Mouse (Mus musculus) heart, embryonic 11.5 days (tissue): ENCODE data around the gene Psmc5. TPM values are rescaled to one million over a fixed set of nuclear protein-coding genes. Genes with fewer than 3 reads are reported as not detected.

Experiments
- ATAC-seq: fragments of 200-750 bp; cut with Nextera tagmentation; replicated peaks from 2 replicates; pipeline ENCODE4 v1.8.0; 2017; ENCODE audit warnings: moderate library complexity; ENCODE audit not compliant: insufficient number of reproducible peaks, low FRiP score, low TSS enrichment
- H3K27ac ChIP-seq: fragments of 300-500 bp; sonication (generic); 2 replicates; pipeline ENCODE4 v1.5.1; 2014; ENCODE audit warnings: mild to moderate bottlenecking, low read depth, low read length
- H3K27me3 ChIP-seq: fragments of 300-500 bp; sonication (generic); 2 replicates; pipeline ENCODE4 v1.6.1; 2014; ENCODE audit warnings: mild to moderate bottlenecking, low read length, mixed read lengths; ENCODE audit not compliant: control insufficient read depth, insufficient read depth
- H3K36me3 ChIP-seq: fragments of 300-500 bp; sonication (generic); 2 replicates; pipeline ENCODE4 v1.6.1; 2014; ENCODE audit warnings: mild to moderate bottlenecking, low read length, moderate library complexity, mixed read lengths; ENCODE audit not compliant: control insufficient read depth, insufficient read depth
- H3K4me1 ChIP-seq: fragments of 300-500 bp; sonication (generic); 2 replicates; pipeline ENCODE4 v1.6.1; 2014; ENCODE audit warnings: low read length; ENCODE audit not compliant: control insufficient read depth, insufficient read depth
- H3K4me2 ChIP-seq: fragments of 300-500 bp; sonication (generic); 2 replicates; pipeline ENCODE4 v1.6.1; 2014; ENCODE audit warnings: mild to moderate bottlenecking, moderate library complexity
- H3K4me3 ChIP-seq: fragments of 300-500 bp; sonication (generic); 2 replicates; pipeline ENCODE4 v1.5.1; 2014; ENCODE audit warnings: low read depth, low read length
- H3K9ac ChIP-seq: fragments of 300-500 bp; sonication (generic); 2 replicates; pipeline ENCODE4 v1.6.1; 2014; ENCODE audit warnings: mild to moderate bottlenecking, low read depth, low read length, moderate library complexity
- H3K9me3 ChIP-seq: fragments of 300-500 bp; sonication (generic); replicated peaks from 2 replicates; pipeline ENCODE4 v1.6.1; 2016; ENCODE audit warnings: low read length; ENCODE audit not compliant: control insufficient read depth
- WGBS: fragments of 180-500 bp; shearing (Covaris S2); extraction: QIAGEN DNeasy Blood & Tissue Kit; methylation state at CpG from one replicate; pipeline ENCODE4 v1.1.7; 2014; ENCODE audit not compliant: insufficient replicate concordance; 5-methylcytosine and 5-hydroxymethylcytosine counted together
- polyA plus RNA-seq: library from polyadenylated mRNA; unstranded; fragments of >200 nt; fragmentation: Nextera tagmentation; extraction: Ambion mirVana; gene quantifications from 2 replicates; pipeline ENCODE4 v1.2.1, GENCODE M21; 2014

Psmc5 gene
- polyA plus RNA-seq, 1 experiment from 2014 or later = 280 TPM

DNA sequence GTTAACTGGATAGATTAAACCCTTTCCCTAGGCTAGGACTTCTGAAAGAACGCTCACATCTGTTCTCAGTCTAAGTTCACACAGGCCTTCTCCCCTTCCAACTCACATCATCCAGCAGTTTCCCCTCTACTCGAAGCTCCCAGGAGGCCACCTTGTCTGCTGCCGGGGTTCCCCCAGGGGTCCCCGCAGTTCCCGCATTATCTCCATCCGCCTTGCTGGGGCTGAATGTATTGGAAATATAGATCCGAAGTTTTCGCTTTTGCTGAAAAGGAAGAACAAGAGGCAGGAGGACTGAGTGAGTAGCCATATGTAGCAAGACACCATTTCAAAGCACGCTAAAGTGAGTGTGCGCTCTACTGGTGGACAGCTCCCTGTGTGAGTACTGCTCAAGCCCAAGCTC lies 10.5 kb downstream of the Psmc5 start:
- Histone ChIP-seq H3K9me3 (no peaks in the 10 kb centered on the region), H3K4me1 (peaks cover 23% of the 10 kb centered on the region), H3K27ac (no peak overlapping the region), H3K27me3 (no peaks in the 10 kb centered on the region), H3K4me2 (no peak overlapping the region), H3K4me3 (no peak overlapping the region), H3K9ac (no peak overlapping the region), H3K36me3 (peaks cover 48% of the 10 kb centered on the region)
- 89% methylated on average over 10 of the region's 10 CpGs for WGBS
- ATAC-seq = no peak

DNA sequence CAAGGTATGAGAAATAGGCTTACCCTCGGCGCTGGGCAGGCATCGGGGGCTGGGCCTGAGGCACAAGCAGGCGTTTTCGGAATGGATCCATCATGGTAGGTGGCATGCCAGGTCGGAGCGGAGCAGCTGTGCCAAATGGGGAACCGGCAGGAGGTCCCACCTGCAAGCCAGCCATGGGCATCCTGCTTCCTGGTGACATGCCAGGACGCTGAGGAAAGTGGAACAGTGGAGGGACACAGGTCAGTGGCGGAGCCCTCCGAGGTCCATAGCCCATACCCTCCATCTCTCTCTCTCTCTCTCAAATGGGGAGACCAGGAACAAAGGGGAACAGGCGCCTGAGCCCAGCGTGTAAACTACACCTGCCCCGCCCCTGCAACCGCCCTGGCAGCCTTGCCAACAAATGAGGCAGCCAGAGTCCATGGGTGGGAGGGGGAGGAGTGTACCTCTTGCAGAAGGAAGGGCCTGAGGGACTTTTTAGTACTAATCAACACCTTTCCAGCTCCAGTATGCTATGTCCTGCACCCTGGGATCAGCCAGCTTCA lies 11.4 kb downstream of the Psmc5 start:
- Histone ChIP-seq H3K36me3 (peaks cover 39% of the 10 kb centered on the region), H3K27me3 (no peaks in the 10 kb centered on the region), H3K9me3 (no peaks in the 10 kb centered on the region), H3K27ac (no peak overlapping the region; the same call in 1 of the 2 replicates), H3K4me2 (no peak overlapping the region), H3K4me3 (no peak overlapping the region), H3K4me1 (peaks cover 27% of the 10 kb centered on the region), H3K9ac (0 out of 2 replicates have a peak overlapping the region, but pooled peaks have one; percentile 43)
- 63% methylated on average over 15 of the region's 15 CpGs for WGBS
- ATAC-seq = no peak

DNA sequence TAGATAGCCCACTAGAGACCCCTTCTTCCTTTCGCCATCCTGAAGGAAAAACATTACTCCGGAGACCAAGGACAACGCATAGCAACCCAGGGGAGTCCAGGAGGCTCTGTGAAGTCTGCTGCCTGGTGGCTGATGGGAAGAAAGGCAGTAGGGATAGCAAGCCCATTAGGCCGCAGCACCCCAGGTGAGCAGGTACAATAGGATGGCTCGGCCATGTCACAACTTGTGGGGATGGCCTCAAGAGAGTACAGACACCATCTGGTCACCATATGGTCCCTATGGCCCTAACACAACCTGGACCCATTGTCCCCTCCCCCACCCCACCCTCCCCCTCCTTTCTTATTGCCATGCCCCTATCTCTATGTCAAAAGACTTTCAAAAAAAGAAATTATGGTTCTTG lies 11.9 kb downstream of the Psmc5 start:
- peaks cover 38% of the 10 kb centered on the region for H3K36me3 ChIP-seq
- no peaks in the 10 kb centered on the region for H3K27me3 ChIP-seq
- no peak overlapping the region for H3K9ac ChIP-seq
- H3K27ac ChIP-seq = no peak overlapping the region
- no peak overlapping the region for H3K4me2 ChIP-seq
- H3K9me3 ChIP-seq = no peaks in the 10 kb centered on the region
- peaks cover 27% of the 10 kb centered on the region for H3K4me1 ChIP-seq
- ATAC-seq = no peak
- WGBS = 68% methylated on average over 5 of the region's 5 CpGs
- no peak overlapping the region for H3K4me3 ChIP-seq

DNA sequence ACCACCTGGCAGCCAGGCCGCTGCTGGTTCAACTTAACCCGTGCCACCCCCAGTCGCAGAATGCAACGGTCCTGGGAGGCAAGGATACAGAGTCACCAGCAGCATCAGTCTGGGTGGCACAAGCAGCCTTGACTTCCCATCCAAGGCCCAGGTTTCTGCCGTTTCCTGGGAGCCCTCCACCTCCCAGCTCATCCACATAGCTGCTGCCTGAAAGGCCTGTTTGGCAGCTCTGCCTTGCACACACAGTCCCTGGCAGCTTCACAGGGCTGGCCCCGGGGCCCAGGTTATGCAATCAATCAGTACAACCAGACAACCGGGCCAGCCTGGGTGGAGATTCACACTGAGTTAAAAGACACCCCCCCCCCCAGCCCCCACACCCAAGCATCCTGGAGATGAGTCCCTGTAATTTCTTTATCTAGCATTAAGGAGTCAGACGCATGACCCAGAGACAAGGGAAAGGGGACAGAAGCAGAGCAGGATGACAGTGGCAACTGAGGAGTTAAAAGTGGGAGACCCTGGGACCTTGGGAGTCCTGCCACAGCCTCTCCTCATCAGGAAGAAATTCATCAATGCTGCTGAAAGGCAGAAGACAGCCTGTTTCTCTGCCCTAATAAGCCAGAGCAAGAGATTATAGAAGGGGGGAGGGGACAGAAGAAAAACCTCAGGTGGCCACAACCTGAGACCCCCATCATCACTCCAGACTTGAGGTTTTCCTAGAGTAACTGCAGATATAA lies 12.5 kb downstream of the Psmc5 start:
- H3K9ac ChIP-seq = peak overlapping the region; percentile 46; the same call in 1 of the 2 replicates

DNA sequence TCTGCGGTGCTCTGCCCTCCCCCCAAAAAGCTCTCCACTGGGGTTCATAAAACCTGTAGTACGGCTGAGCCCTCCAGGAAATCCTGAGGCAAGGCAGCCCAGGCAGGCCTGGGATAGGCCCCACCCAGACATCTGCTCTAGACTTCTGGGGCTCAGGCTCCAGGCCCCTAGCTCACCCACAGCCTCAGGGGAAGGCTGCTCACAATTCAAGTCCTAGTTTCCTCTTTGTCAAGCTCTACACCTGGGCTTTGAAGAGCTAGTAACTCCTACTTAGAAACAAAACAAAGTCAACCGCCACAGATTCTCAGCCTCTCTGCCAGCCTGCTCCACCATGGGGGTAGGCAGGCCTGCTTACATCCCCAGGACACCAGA lies 13.1 kb downstream of the Psmc5 start:
- Histone ChIP-seq H3K4me2 (no peak overlapping the region), H3K9ac (peak overlapping the region; percentile 46; the same call in 1 of the 2 replicates), H3K4me1 (peaks cover 27% of the 10 kb centered on the region), H3K9me3 (no peaks in the 10 kb centered on the region), H3K4me3 (no peak overlapping the region), H3K36me3 (peaks cover 30% of the 10 kb centered on the region), H3K27me3 (no peaks in the 10 kb centered on the region), H3K27ac (no peak overlapping the region)
- 36% methylated on average over 3 of the region's 3 CpGs for WGBS
- ATAC-seq = no peak

More for the DNA sequence above, 12.5 kb downstream of the Psmc5 start:
- Histone ChIP-seq H3K9me3 (no peaks in the 10 kb centered on the region), H3K36me3 (peaks cover 36% of the 10 kb centered on the region), H3K4me2 (no peak overlapping the region), H3K4me3 (no peak overlapping the region), H3K4me1 (peaks cover 27% of the 10 kb centered on the region), H3K27ac (no peak overlapping the region), H3K27me3 (no peaks in the 10 kb centered on the region)
- 53% methylated on average over 8 of the region's 8 CpGs for WGBS
- no peak for ATAC-seq

DNA sequence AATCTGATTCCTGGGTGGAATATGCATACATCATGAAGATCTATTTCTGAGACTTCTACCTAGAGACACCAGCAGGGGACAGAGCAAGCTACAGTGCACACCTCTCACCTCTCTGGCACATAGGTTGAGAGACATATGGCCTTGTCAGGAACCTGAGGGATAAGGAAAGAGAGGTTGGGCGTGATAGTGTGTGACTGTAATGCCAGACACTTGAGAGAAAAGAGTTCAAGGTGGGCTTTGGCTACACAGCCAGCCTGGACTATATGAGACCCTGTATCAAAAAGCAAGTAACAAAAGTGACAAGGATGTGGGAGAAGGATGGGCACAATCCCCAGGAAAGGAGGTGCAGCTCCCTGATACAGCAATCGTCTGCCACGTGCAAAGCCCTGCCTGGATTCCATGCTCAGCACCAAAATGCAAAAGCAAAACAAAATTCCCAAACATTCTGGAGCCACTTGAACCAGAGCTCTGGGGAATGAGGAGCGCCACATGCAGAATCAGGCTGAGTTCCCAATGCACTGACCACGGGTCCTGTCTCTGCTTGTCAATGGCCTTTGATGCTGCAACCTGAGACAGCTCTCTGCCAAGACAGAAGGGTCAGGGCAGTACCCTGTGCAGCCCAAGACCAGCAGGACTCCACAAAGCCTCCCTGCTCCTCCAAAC lies 15.3 kb downstream of the Psmc5 start:
- WGBS = 38% methylated on average over 5 of the region's 5 CpGs
- peak overlapping the region; percentile 79 for H3K4me3 ChIP-seq
- H3K9me3 ChIP-seq = no peaks in the 10 kb centered on the region
- 0 out of 2 replicates have a peak overlapping the region, but pooled peaks have one; percentile 0 for H3K27ac ChIP-seq
- ATAC-seq = no peak
- H3K27me3 ChIP-seq = no peaks in the 10 kb centered on the region
- peak overlapping the region; percentile 77 for H3K4me2 ChIP-seq
- peak overlapping the region; percentile 84 for H3K9ac ChIP-seq
- H3K4me1 ChIP-seq = peaks cover 33% of the 10 kb centered on the region
- peaks cover 8% of the 10 kb centered on the region for H3K36me3 ChIP-seq

DNA sequence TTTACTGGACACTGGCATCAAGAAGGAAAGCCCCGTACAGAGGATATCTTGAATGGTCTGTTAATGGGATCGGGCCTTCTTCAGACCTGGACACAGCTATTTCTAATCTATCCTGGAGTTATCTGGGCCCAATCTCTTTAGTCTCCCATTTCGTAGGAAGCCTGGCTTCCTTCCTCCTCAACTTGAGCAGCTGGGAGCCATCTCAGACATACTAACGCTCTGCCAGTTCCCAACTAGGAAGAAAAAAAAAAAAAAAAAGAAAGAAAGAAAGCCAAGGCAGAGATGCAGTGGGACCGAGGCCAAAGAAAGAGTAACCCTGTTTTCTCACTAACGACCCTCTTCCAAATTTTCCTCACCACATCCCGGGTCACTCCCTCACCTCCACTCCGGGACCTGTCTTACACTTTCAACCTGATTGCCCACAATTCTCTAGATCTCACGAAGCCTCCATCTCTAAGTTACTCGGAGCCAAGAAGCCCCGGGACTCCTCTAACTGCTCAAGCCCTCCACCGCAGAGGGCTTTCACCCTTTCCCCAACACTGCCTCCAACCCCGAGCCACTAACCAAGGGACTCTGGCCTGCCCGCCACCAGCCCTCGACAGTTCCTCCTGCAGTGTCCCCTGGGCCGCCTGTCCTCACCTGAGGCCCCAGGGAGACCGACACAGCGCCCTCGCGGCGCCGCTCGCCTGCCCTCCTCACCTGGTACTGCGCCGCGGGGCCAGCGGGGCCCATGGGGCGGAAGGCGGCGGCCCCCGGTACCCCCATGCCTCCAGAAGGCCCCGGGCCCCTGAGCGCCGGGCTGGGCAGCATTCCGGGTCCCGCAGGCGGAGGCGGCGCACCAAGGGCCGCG lies 16.1 kb downstream of the Psmc5 start:
- Histone ChIP-seq H3K4me2 (peak overlapping the region; percentile 77), H3K27me3 (no peaks in the 10 kb centered on the region)
- 1% methylated on average over 41 of the region's 41 CpGs for WGBS

DNA sequence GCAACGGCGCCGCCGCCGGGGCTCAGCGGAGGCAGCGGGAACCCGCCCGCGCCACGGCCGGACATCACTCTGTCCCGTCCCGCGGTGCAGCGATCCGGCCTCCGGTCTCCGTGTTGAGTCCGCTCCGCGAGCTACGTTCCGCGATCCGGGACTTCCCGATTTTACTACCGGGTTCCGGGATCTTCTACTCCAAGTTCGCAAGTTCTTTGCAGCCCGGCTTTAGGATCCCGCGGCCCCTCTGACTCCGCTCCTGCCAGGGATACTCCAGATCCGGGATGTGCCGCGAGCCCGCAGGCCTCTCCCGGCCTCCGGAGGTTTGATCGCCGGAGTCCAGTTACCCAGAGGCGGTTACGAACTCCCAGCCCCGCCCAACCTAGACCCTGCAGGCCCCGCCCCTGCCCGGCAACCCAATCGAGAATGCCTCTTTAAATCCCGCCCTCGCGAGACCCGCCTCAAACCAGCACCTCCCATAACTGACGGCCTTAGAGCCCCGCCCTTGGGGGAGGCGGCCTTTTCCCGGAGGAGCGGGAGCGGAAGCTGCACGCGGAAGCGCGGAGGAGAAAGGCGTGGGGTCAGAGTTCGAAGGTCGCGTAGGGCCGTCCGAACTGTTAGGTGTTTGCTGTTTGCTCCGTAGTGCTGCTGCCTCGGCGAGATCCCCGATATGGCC lies 16.8 kb downstream of the Psmc5 start, which contains the start of gene Smarcd2:
TSS of gene Smarcd2 (minus strand) at position 329 of the 667 bp plus-strand sequence.
- Histone ChIP-seq H3K27me3 (no peaks in the 10 kb centered on the region), H3K4me1 (peaks cover 32% of the 10 kb centered on the region), H3K4me3 (peak within 1 kb of the TSS; percentile 79), H3K27ac (peak within 1 kb of the TSS; percentile 85), H3K4me2 (peak within 1 kb of the TSS; percentile 77), H3K9ac (peak within 1 kb of the TSS; percentile 84), H3K9me3 (no peaks in the 10 kb centered on the region), H3K36me3 (no peaks in the 10 kb centered on the region; the same call in 1 of the 2 replicates)
- ATAC-seq = peak; percentile 90
- under 1% methylated on average over 72 of the region's 72 CpGs for WGBS

More for the DNA sequence above, 16.1 kb downstream of the Psmc5 start:
- H3K27ac ChIP-seq = peak overlapping the region; percentile 85
- ATAC-seq = peak; percentile 55
- H3K36me3 ChIP-seq = peaks cover under 1% of the 10 kb centered on the region
- H3K9me3 ChIP-seq = no peaks in the 10 kb centered on the region
- H3K9ac ChIP-seq = peak overlapping the region; percentile 84
- peak overlapping the region; percentile 79 for H3K4me3 ChIP-seq
- H3K4me1 ChIP-seq = peaks cover 33% of the 10 kb centered on the region
